In the genomic region with DNA sequence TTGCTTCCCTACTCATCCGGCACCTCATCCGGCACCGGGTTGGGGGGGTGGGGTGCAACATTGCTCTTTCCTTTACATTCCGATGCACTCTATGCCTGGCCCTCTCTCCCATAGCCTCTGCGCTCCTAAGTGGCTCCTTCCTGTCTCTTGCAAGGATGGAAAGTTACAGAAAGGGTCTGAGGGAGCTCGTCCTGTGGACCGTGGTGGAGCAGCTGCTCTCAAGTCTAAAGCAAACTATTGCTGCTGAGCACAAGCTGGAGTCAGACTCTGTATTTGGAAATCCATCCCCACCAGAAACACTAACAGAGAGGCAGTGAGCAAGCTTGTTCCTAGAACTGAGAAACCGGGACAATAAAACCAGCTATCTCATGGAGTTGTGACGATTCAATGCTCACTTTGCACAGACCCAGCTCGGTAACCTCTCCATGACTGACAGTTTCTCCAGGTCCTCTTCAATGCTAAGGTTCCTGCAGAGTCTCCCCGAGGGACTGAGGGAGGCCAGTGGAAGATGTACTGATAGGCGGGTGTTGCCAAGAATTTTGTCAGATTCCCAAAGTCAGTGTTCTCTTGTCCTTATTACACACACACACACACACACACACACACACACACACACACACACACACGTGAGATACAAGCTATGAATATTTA, we compare ENCODE assay signal across 8 mouse cellular contexts. TPM values are rescaled to one million over a fixed set of nuclear protein-coding genes. Genes with fewer than 3 reads are reported as not detected.
DNase-seq lines count a peak whose midpoint lies in the region; ATAC-seq lines count a peak whose summit lies in the region.

No protein-coding gene starts in this region.

- no peaks in the 10 kb centered on the region for H3K36me3 ChIP-seq in kidney, embryonic 15.5 days
- no peaks in the 10 kb centered on the region; the same call in 1 of the 2 replicates for H3K36me3 ChIP-seq in heart, embryonic 13.5 days
- H3K36me3 ChIP-seq in neural tube, embryonic 15.5 days, result no peaks in the 10 kb centered on the region

- peak overlapping the region; percentile 89 for H3K27ac ChIP-seq in kidney, embryonic 15.5 days
- peak overlapping the region; percentile 88 for H3K27ac ChIP-seq in heart, embryonic 13.5 days (replicated peaks)
- H3K27ac ChIP-seq in neural tube, embryonic 15.5 days (replicated peaks), result peak overlapping the region; percentile 95

- no peak for ATAC-seq in kidney, embryonic 15.5 days (replicated peaks; ENCODE audit: low FRiP score)
- no peak for ATAC-seq in heart, embryonic 13.5 days (ENCODE audit: extremely low read depth, insufficient number of reproducible peaks, low FRiP score, low TSS enrichment)
- ATAC-seq in neural tube, embryonic 15.5 days (ENCODE audit: low FRiP score), result no peak

- peak overlapping the region; percentile 73 for H3K4me2 ChIP-seq in kidney, embryonic 15.5 days
- peak overlapping the region; percentile 88 for H3K4me2 ChIP-seq in heart, embryonic 13.5 days
- peak overlapping the region; percentile 77 for H3K4me2 ChIP-seq in neural tube, embryonic 15.5 days

- under 1% methylated on average over 13 of the region's 13 CpGs for WGBS in kidney, embryonic 15.5 days
- WGBS in heart, embryonic 13.5 days, result under 1% methylated on average over 13 of the region's 13 CpGs
- WGBS in neural tube, embryonic 15.5 days, result 2% methylated on average over 13 of the region's 13 CpGs

- H3K4me3 ChIP-seq in kidney, embryonic 15.5 days (replicated peaks), result peak overlapping the region; percentile 97
- peak overlapping the region; percentile 84 for H3K4me3 ChIP-seq in heart, embryonic 13.5 days
- peak overlapping the region; percentile 99 for H3K4me3 ChIP-seq in neural tube, embryonic 15.5 days (replicated peaks)

- H3K4me1 ChIP-seq in kidney, embryonic 15.5 days, result peaks cover 19% of the 10 kb centered on the region
- peaks cover 30% of the 10 kb centered on the region for H3K4me1 ChIP-seq in heart, embryonic 13.5 days
- H3K4me1 ChIP-seq in neural tube, embryonic 15.5 days, result peaks cover 29% of the 10 kb centered on the region

- peak overlapping the region; percentile 86 for H3K9ac ChIP-seq in kidney, embryonic 15.5 days
- peak overlapping the region; percentile 95 for H3K9ac ChIP-seq in heart, embryonic 13.5 days
- H3K9ac ChIP-seq in neural tube, embryonic 15.5 days (replicated peaks), result peak overlapping the region; percentile 92

- DNase-seq in kidney, adult 11 months, result no peak
- DNase-seq in ZHBTc4 (ENCODE audit: low read depth, low spot score) (peak; percentile 60), liver (peak; percentile 30)
- DNase-seq in testis, postnatal 14 days (ENCODE audit: low spot score), result no peak
- no peak for DNase-seq in layer of hippocampus, adult 18-20 months (ENCODE audit: low spot score in 2 of 2)

- no peaks in the 10 kb centered on the region for H3K9me3 ChIP-seq in kidney, embryonic 15.5 days (replicated peaks)
- H3K9me3 ChIP-seq in heart, embryonic 13.5 days, result 0 out of 2 replicates have a peak, but pooled peaks cover 3% of the 10 kb centered on the region
- no peaks in the 10 kb centered on the region for H3K9me3 ChIP-seq in neural tube, embryonic 15.5 days (replicated peaks)

- H3K27me3 ChIP-seq in kidney, embryonic 15.5 days, result no peaks in the 10 kb centered on the region
- no peaks in the 10 kb centered on the region for H3K27me3 ChIP-seq in heart, embryonic 13.5 days (replicated peaks)
- H3K27me3 ChIP-seq in neural tube, embryonic 15.5 days (replicated peaks), result no peaks in the 10 kb centered on the region

RNA-seq across cellular contexts. Expression of a gene that starts 1.0 kb away (rescaled TPM):
- polyA plus RNA-seq in kidney, embryonic 15.5 days (2015; fragmentation: Nextera tagmentation; extraction: Ambion mirVana), result 19.1 and 22.6 TPM in 2 replicates
- polyA plus RNA-seq in heart, embryonic 13.5 days (2015; fragmentation: Nextera tagmentation; extraction: Ambion mirVana), result 14.8 and 15.5 TPM in 2 replicates
- polyA plus RNA-seq in neural tube, embryonic 15.5 days (2015; fragmentation: Nextera tagmentation; extraction: Ambion mirVana), result 15.6 and 17.3 TPM in 2 replicates
- total RNA-seq in layer of hippocampus, adult 18-20 months (2021), result 10 to 100 TPM; 45.6 to 49.9 TPM

RNA-seq across cellular contexts. Expression of a gene that starts 42.6 kb away (rescaled TPM):
- polyA plus RNA-seq in kidney, embryonic 15.5 days (2015; fragmentation: Nextera tagmentation; extraction: Ambion mirVana), result 29.0 and 31.2 TPM in 2 replicates
- polyA plus RNA-seq in heart, embryonic 13.5 days (2015; fragmentation: Nextera tagmentation; extraction: Ambion mirVana), result 10.6 and 13.0 TPM in 2 replicates
- polyA plus RNA-seq in neural tube, embryonic 15.5 days (2015; fragmentation: Nextera tagmentation; extraction: Ambion mirVana), result 23.1 and 24.9 TPM in 2 replicates
- 10 to 100 TPM; 90.3 to 97.5 TPM for total RNA-seq in layer of hippocampus, adult 18-20 months (2021)

Comparison
In these comparisons a context has a peak if more than half of its experiments do, and no peak if none do; other contexts are left out.
1. DNase-seq: peak in ZHBTc4 (single experiment) and liver (single experiment); none in kidney, adult 11 months (single experiment), testis, postnatal 14 days (single experiment) and layer of hippocampus, adult 18-20 months (0 of 2).
2. Peak in every context shown above with its lines, with median percentiles within 50 percentile points of each other: H3K27ac ChIP-seq, H3K4me2 ChIP-seq, H3K4me3 ChIP-seq and H3K9ac ChIP-seq.